Comparison of ENCODE assay signal across 26 mouse cellular contexts in genomic region chr6:86177331-86177982, GRCm38 (mm10).
"Had no signal": no experiment of that assay in that cellular context is flagged by ENCODE, and none has a peak within 500 bp of the region (broad histone marks: within the 10 kb centered on the region; RNA-seq: fewer than 3 reads in every experiment).

No protein-coding gene starts in this region.

- H3K9me3 ChIP-seq: heart, embryonic 13.5 days; heart, embryonic 15.5 days; hindbrain, embryonic 13.5 days; hindbrain, embryonic 15.5 days; kidney, embryonic 15.5 days; limb, embryonic 13.5 days; limb, embryonic 15.5 days; liver, embryonic 13.5 days; liver, embryonic 15.5 days had no signal

- H3K4me1 ChIP-seq: heart, embryonic 13.5 days; heart, embryonic 15.5 days; hindbrain, embryonic 15.5 days; liver, embryonic 13.5 days had no signal

- H3K4me2 ChIP-seq: heart, embryonic 13.5 days; heart, embryonic 15.5 days; hindbrain, embryonic 13.5 days; hindbrain, embryonic 15.5 days; kidney, embryonic 15.5 days; limb, embryonic 13.5 days; limb, embryonic 15.5 days; liver, embryonic 13.5 days; liver, embryonic 15.5 days had no signal

- H3K4me3 ChIP-seq: heart, adult 2 months; heart, embryonic 13.5 days; heart, embryonic 15.5 days; hindbrain, embryonic 13.5 days; hindbrain, embryonic 15.5 days; kidney, embryonic 15.5 days; limb, embryonic 13.5 days; limb, embryonic 15.5 days; liver, embryonic 13.5 days; liver, embryonic 15.5 days had no signal

- H3K27me3 ChIP-seq: heart, embryonic 13.5 days; heart, embryonic 15.5 days; hindbrain, embryonic 13.5 days; hindbrain, embryonic 15.5 days; kidney, embryonic 15.5 days; limb, embryonic 13.5 days; liver, embryonic 13.5 days had no signal

- H3K36me3 ChIP-seq: heart, embryonic 13.5 days; heart, embryonic 15.5 days; hindbrain, embryonic 13.5 days; hindbrain, embryonic 15.5 days; kidney, embryonic 15.5 days; limb, embryonic 13.5 days; limb, embryonic 15.5 days; liver, embryonic 13.5 days; liver, embryonic 15.5 days had no signal

- ATAC-seq: forebrain, postnatal 0 days; hindbrain, postnatal 0 days; intestine, embryonic 16.5 days had no signal

- H3K9ac ChIP-seq: forebrain, postnatal 0 days; heart, embryonic 13.5 days; heart, embryonic 15.5 days; hindbrain, embryonic 13.5 days; hindbrain, embryonic 15.5 days; kidney, embryonic 15.5 days; limb, embryonic 13.5 days; limb, embryonic 15.5 days; liver, embryonic 13.5 days; liver, embryonic 15.5 days had no signal

- H3K27ac ChIP-seq: heart, adult 2 months; heart, embryonic 13.5 days; heart, embryonic 15.5 days; hindbrain, embryonic 13.5 days; hindbrain, embryonic 15.5 days; hindbrain, postnatal 0 days; kidney, embryonic 15.5 days; kidney, postnatal 0 days; limb, embryonic 13.5 days; limb, embryonic 15.5 days; liver, embryonic 13.5 days; liver, embryonic 15.5 days had no signal

- DNase-seq: forebrain, postnatal 0 days; gastrocnemius, postnatal 14 days; gastrocnemius, postnatal 36 days; heart, adult 2 months; heart, postnatal 14 days; heart, postnatal 36 days; kidney, adult 11 months; kidney, adult 2 months; kidney, adult 9 months; kidney, postnatal 14 days; kidney, postnatal 36 days; layer of hippocampus, adult 9-11 months; layer of hippocampus, postnatal 36 days; left cerebral cortex, postnatal 4 days; liver, embryonic 13.5 days had no signal
